Mouse (Mus musculus): ENCODE data around the gene Hmgn3.
A peak's percentile ranks its signal among the peaks of the same experiment; 100 is the strongest.
"Not testable (repeated sequence)": the region's sequence is repeated elsewhere in the genome, so short reads cannot be mapped to it uniquely, and the experiment has no call there.

Hmgn3 gene

DNA sequence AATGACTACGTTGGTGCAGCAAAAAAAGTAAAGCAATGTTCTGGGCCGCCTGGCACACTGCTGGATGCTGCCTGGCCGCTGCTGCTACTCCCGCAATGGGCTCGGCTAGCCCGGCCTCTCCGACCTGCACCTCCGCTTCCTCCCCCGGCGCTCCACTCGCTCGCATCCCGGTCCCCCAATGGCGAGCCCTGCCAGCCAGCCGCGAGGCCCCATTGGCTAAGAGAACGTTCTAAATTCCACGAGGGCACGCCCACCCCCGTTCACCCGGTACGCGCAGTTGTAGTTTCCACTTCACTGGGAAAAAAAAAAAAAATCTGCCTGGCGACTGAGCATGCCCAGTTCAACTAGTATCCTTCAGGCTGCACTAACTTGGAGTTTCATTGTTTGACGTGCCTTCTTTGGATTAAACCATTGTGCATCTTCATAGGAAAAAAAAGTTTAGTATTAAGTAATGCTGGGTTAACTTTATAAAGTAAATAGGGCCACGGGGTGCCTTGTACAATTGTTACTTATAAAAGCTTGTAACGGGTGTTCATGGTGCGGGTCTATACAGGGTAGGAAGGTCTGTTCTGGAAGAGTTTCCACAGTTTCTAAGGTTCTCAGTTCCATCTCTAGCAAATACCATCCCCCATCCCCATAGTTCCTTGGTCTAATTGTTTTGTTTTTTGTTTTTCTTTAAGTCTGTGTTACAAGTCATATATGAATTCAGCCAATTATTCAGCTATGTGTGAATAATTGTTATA is at the start of gene Hmgn3:
Gene Hmgn3, minus strand, starts transcription at position 240 of the 743 bp plus-strand sequence.
- peak; percentile 93 to 96 for DNase-seq

GRCm38 (mm10) chr9:83195765-83196164 is 49.3 kb upstream of the Hmgn3 start:
- no peak for DNase-seq

- DNase-seq = peak; percentile 69
These were observed 48.5 kb upstream of the Hmgn3 start for GRCm38 (mm10) chr9:83195007-83195406.

DNA sequence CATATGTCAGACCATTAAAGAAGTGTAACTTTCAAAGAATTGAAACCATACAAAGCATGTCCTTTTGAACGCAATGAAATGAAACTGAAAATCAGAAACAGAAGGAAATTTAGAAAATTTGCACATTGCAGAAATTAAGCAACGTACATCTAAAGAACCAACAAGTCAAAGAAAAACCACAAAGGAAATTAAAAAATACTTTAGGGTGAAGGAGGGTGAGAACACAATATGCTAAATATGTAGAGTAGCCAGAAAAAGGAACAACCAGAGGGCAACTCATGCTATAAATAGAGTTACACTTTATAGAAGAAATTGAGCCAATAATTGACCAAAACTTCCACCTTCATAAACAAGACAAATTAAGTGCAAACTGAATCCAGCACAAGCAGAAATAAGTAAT is 41.3 kb upstream of the Hmgn3 start:
- DNase-seq = no peak

GRCm38 (mm10) chr9:83145591-83146445 is 667 bp downstream of the Hmgn3 start:
- DNase-seq = peak; percentile 67 to 78

DNA sequence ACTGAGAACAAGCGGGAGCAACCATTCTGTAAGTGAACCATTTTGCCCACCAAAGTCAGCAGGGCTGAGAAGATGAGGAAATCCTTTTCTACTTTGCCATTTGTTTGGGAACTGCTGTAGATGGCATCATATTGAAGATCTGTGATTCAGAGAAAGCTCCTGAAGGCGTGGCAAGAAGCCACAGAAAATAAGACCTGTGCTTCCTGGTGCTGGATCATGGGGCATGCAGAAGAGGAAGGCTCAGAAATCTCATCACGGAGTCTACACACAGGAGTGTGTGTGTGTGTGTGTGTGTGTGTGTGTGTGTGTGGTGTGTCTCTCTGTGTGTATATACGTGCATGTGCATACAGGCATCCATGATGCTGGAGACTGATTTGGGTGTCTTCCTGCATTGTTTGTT is 16.7 kb downstream of the Hmgn3 start:
- DNase-seq = no peak

DNA sequence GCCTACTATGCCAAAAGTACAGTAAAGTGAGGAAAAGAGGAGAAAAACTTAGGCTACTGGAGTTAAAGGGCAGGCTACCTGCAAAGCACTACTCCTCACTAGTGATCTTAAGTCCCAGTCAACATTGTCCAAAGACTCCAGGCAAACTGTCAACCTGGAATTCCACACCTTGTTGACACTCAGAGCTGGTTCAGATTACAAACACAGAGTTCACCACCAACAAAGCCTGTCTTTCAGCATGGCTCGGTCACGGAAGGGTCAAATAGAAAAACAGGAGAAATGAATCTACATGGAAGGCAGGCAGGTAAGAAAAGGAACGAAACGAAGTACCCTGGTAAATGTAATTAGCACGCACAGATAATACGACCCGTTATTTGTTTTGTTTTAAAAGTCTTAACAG is 18.6 kb downstream of the Hmgn3 start:
- no peak for DNase-seq

- not testable (repeated sequence) for DNase-seq
These were observed 20.0 kb downstream of the Hmgn3 start for GRCm38 (mm10) chr9:83126482-83126881.

DNA sequence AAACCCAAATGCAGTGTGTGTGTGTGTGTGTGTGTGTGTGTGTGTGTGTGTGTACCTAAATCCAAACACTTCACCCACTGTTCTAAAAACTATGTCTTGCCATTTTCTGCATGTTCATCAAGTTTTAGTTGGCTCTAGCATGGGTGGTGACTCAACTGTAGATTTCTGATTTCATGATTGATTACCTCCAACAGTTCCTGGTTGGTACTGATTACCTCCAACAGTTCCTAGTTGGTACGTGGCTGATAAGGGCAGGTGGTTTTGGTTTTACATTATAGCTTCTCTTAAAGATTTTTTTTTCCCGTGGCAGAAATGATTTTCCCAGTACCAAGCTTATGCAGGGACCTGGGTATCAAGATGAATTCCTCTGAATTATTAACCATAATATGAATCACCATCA is 27.3 kb downstream of the Hmgn3 start:
- DNase-seq = no peak

- no peak for DNase-seq
These were observed 29.0 kb downstream of the Hmgn3 start for GRCm38 (mm10) chr9:83117486-83117885.

DNA sequence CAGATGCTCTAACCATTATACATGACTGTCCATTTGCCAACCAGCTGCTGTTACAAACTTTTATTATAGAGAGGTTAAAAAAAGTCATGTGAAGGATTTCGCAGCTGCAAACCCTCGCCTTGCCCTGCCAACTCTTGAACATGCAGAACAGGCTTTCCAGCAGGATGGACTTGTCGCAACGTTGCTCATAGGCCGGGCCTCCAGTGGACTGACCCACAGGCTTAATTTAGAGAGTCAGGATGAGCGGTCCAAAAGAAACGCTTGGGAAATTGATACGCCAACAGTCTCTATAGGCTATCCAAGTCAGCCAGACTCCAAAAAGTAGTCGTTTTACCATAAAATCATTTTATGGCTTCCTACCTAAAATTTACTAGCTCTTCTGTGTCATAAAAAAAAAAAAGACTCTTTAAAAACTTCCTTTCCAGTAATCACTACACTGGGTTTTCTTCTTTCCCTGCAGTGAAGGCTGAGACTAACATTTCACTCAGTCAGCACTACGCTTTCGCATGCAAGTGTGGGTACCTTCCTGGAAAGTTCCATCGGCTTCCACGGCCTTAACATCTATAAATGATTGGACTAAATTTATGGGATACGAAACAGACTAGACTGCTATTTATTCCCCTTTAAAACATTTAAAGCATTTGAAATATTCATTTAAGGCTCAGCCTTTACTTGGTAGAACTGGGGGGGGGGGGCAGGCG is 29.6 kb downstream of the Hmgn3 start:
- peak; percentile 32 to 51 for DNase-seq

- DNase-seq = peak in 1 of 2 experiments; percentile 34
These were observed 30.8 kb downstream of the Hmgn3 start for GRCm38 (mm10) chr9:83115676-83116075.

GRCm38 (mm10) chr9:83113800-83114217 is 32.7 kb downstream of the Hmgn3 start:
- DNase-seq = no peak

DNA sequence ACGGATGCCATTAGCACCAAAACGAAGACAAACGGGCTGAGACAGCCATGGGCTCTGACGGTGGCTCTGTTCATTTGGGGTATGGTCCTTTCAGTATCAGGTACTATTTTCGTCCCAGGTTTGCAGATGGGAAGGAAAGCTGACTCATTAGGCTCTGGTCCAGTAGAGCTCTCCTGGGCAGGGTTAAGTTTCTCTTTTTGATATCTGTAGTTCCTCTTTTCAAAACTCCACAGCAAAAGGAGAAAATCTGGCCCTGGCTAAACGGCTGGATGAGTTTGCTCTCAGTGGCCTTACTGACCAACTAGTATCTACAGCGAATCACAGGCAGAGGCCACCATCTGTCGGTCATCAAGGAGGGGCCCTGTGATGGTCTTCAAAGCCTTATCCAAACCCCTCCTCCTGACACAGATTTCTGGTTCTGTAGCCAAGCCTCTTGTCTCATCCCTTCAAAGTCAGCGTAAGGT is 34.1 kb downstream of the Hmgn3 start:
- peak in 1 of 2 experiments; percentile 15 for DNase-seq

- DNase-seq = no peak
These were observed 34.7 kb downstream of the Hmgn3 start for GRCm38 (mm10) chr9:83111789-83112188.

DNA sequence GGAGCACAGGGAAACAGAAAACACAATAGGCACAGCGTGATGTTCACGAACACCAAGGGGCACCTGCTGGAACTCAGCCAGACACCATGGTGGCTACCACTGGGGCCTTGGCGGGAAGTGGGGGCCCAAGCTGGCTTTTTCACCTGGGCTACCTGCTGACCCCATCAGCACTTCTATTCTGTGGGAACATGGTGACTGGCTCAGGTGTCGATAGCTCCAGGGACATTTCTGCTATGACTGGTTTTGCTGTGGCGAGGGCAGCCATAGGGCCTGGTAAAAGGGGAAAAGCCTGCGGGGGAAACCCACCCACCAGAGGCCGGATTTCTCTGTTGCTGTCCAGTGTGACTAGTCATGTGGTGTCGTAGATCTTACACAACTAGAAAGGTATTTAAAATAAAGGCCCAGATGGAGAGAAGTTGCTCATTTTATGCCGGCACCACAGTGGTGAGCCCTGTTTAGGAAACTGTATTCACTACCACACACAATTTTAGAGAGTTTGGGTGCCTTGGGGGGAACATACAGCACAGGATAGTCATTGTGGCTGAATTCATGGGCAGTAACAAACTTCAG is 35.3 kb downstream of the Hmgn3 start:
- no peak for DNase-seq

GRCm38 (mm10) chr9:83110406-83111116 is 35.9 kb downstream of the Hmgn3 start:
- no peak for DNase-seq

- DNase-seq = no peak
These were observed 36.8 kb downstream of the Hmgn3 start for GRCm38 (mm10) chr9:83109705-83110104.

GRCm38 (mm10) chr9:83108821-83109220 is 37.7 kb downstream of the Hmgn3 start:
- DNase-seq = no peak

- DNase-seq = no peak
These were observed 42.7 kb downstream of the Hmgn3 start for GRCm38 (mm10) chr9:83103785-83104184.

DNA sequence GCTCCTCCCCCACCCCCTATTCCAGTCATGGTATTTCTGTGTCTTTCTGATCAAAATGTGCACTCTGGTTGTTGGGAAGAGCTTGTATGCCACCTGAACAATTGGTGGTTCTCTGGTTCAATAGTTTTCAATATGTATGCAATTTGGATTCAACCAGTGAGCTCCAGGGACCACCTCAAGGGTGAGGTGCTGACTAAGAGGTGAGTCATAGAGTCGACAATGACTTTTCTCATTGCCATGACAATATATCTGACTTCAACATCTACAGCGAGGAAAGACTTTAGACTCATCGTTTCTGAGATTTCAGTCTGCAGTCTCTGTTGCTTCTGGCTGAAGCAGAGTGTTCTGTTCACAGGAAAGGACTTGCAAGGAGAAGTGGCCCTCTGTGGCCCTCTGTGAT is 44.8 kb downstream of the Hmgn3 start:
- DNase-seq = no peak

GRCm38 (mm10) chr9:83100786-83101185 is 45.7 kb downstream of the Hmgn3 start:
- DNase-seq = no peak
